Comparison of ENCODE assay signal across 9 mouse cellular contexts in the genomic region with DNA sequence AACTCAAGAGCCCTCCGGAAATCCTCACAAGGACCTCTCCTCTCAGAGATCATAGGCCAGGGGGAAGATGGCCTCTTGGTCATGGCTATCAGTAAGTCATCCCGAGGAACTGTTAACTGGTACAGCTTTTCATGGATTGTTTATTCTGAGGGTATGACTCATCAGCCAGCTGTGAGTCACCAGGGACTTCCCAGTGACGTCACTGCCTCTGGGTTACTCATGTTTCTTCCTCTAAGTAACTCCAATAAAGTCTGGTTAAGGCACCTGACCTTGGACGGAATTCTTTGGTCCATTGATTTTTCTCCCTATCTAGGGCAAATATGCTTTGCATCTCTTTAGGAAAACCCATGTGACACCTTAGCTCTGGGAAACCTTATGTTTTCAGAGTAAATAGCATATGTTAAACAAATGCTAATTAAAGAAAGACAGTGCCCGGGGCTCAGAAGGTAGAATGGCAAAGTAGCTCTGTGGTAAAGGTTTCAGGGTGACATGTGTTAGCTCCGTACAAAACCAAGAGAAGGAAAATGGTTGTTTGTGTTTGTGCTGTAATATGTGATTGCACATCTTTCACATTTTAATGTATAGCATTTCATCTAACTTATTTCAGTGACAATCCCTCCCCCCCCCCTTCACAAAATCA.
A peak's percentile ranks its signal among the peaks of the same experiment; 100 is the strongest.
DNase-seq lines count a peak whose midpoint lies in the region; ATAC-seq and TF ChIP-seq lines count a peak whose summit lies in the region.
"Had no signal": no experiment of that assay in that cellular context is flagged by ENCODE, and none has a peak within 500 bp of the region (broad histone marks: within the 10 kb centered on the region; RNA-seq: fewer than 3 reads in every experiment).

No protein-coding gene starts in this region.

- TF ChIP-seq POLR2A in lung, adult 2 months (IDR thresholded peaks at IDR 0.05; ENCODE audit: borderline replicate concordance, extremely low read depth, low read depth, low read length): no peak

- no peak overlapping the region for H3K4me3 ChIP-seq in lung, adult 2 months (replicated peaks; ENCODE audit: extremely low read depth, low read depth, low read length)
- H3K4me3 ChIP-seq in intestine, embryonic 14.5 days (ENCODE audit: low read depth, low read length): no peak overlapping the region
- H3K4me3 ChIP-seq in forebrain, embryonic 10.5 days: no peak overlapping the region
- H3K4me3 ChIP-seq: limb, embryonic 12.5 days had no signal

- no peak for TF ChIP-seq CTCF in lung, adult 2 months (IDR thresholded peaks at IDR 0.05; ENCODE audit: insufficient read depth, low read length)

- no peaks in the 10 kb centered on the region for H3K27me3 ChIP-seq in intestine, embryonic 14.5 days (replicated peaks; ENCODE audit: control insufficient read depth, insufficient read depth, low read length)
- H3K27me3 ChIP-seq in forebrain, embryonic 10.5 days (ENCODE audit: poor library complexity, severe bottlenecking): no peaks in the 10 kb centered on the region
- H3K27me3 ChIP-seq: limb, embryonic 12.5 days had no signal

- H3K4me2 ChIP-seq in intestine, embryonic 14.5 days (ENCODE audit: low read length): no peak overlapping the region
- H3K4me2 ChIP-seq: limb, embryonic 12.5 days had no signal

- peak; percentile 71 for ATAC-seq in intestine, embryonic 14.5 days (replicated peaks; ENCODE audit: low FRiP score, low TSS enrichment, low read depth)

- 27% methylated on average over 6 of the region's 6 CpGs for WGBS in lung, adult 2 months
- WGBS in intestine, embryonic 14.5 days: 36% methylated on average over 6 of the region's 6 CpGs
- WGBS in forebrain, embryonic 10.5 days: 73% methylated on average over 6 of the region's 6 CpGs

- H3K9me3 ChIP-seq in intestine, embryonic 14.5 days (ENCODE audit: control insufficient read depth, low read length): no peaks in the 10 kb centered on the region
- no peaks in the 10 kb centered on the region for H3K9me3 ChIP-seq in forebrain, embryonic 10.5 days
- H3K9me3 ChIP-seq: limb, embryonic 12.5 days had no signal

- peak; percentile 24 to 42 for DNase-seq in lung, adult 18-20 months
- no peak for DNase-seq in lung, adult 2 months
- DNase-seq in adrenal gland, adult 2 months: peak; percentile 87
- DNase-seq in intestine, embryonic 14.5 days (ENCODE audit: low spot score): no peak
- peak; percentile 54 for DNase-seq in lung, postnatal 10 days
- DNase-seq in thymus, postnatal 0 days (ENCODE audit: low spot score): no peak
- no peak for DNase-seq in forebrain, embryonic 10.5 days (ENCODE audit: extremely low spot score, low spot score)
- no peak for DNase-seq in thymus, postnatal 25 days

- H3K4me1 ChIP-seq in lung, adult 2 months (ENCODE audit: control insufficient read depth, insufficient read depth, low read length): peaks cover 3% of the 10 kb centered on the region
- H3K4me1 ChIP-seq in intestine, embryonic 14.5 days (replicated peaks; ENCODE audit: control insufficient read depth, insufficient read depth, low read length): no peaks in the 10 kb centered on the region
- no peaks in the 10 kb centered on the region for H3K4me1 ChIP-seq in forebrain, embryonic 10.5 days
- H3K4me1 ChIP-seq: limb, embryonic 12.5 days had no signal

- H3K27ac ChIP-seq in intestine, embryonic 14.5 days (ENCODE audit: low read depth): no peak overlapping the region
- H3K27ac ChIP-seq in forebrain, embryonic 10.5 days: no peak overlapping the region
- H3K27ac ChIP-seq: limb, embryonic 12.5 days had no signal

- no peaks in the 10 kb centered on the region for H3K36me3 ChIP-seq in intestine, embryonic 14.5 days (ENCODE audit: control insufficient read depth, insufficient read depth, low read length)
- no peaks in the 10 kb centered on the region for H3K36me3 ChIP-seq in forebrain, embryonic 10.5 days (replicated peaks)
- H3K36me3 ChIP-seq: limb, embryonic 12.5 days had no signal

- H3K9ac ChIP-seq in intestine, embryonic 14.5 days (ENCODE audit: low read length): no peak overlapping the region
- H3K9ac ChIP-seq: limb, embryonic 12.5 days had no signal

Comparison
In these comparisons a context has a peak if more than half of its experiments do, and no peak if none do; other contexts are left out.
1. DNase-seq: peak in lung, adult 18-20 months (2 of 2), adrenal gland, adult 2 months (single experiment) and lung, postnatal 10 days (single experiment); none in lung, adult 2 months (single experiment), intestine, embryonic 14.5 days (single experiment), thymus, postnatal 0 days (single experiment), forebrain, embryonic 10.5 days (single experiment) and thymus, postnatal 25 days (single experiment).